Mouse (Mus musculus) thymus, postnatal 36 days (tissue): ENCODE data around the gene Tram2.

Experiments
- DNase-seq, 2 experiments: peaks; one replicate each; pipeline ENCODE4 v3.0.0; 2022; ENCODE audit warnings: mixed read lengths in 2 of 2

Gene Tram2

GRCm38 (mm10) chr1:21008891-21009290 is 70.1 kb downstream of the Tram2 start:
- DNase-seq: peak in 1 of 2 experiments; percentile 29

- no peak for DNase-seq
Observed at GRCm38 (mm10) chr1:21007941-21008701, 70.9 kb downstream of the Tram2 start.

GRCm38 (mm10) chr1:21006775-21007174 is 72.3 kb downstream of the Tram2 start:
- no peak for DNase-seq

- DNase-seq: peak; percentile 24 to 59
Observed at GRCm38 (mm10) chr1:21004596-21004995, 74.4 kb downstream of the Tram2 start.

- DNase-seq: no peak
Observed at GRCm38 (mm10) chr1:21002246-21003142, 76.5 kb downstream of the Tram2 start.

- no peak for DNase-seq
Observed at GRCm38 (mm10) chr1:20997881-20998389, 81.1 kb downstream of the Tram2 start.

- DNase-seq: no peak
Observed at GRCm38 (mm10) chr1:20997328-20997689, 81.7 kb downstream of the Tram2 start.

- no peak for DNase-seq
Observed at GRCm38 (mm10) chr1:20996603-20997327, 82.3 kb downstream of the Tram2 start.

GRCm38 (mm10) chr1:20995331-20995986 is 83.6 kb downstream of the Tram2 start:
- peak; percentile 52 to 67 for DNase-seq

- no peak for DNase-seq
Observed at GRCm38 (mm10) chr1:20994338-20994737, 84.7 kb downstream of the Tram2 start.

GRCm38 (mm10) chr1:20993690-20994089 is 85.3 kb downstream of the Tram2 start:
- DNase-seq: no peak

GRCm38 (mm10) chr1:20989461-20990083 is 89.5 kb downstream of the Tram2 start:
- DNase-seq: no peak

GRCm38 (mm10) chr1:20986378-20987056 is 92.5 kb downstream of the Tram2 start:
- DNase-seq: peak in 1 of 2 experiments; percentile 38

- DNase-seq: no peak
Observed at GRCm38 (mm10) chr1:20984582-20984981, 94.4 kb downstream of the Tram2 start.

- DNase-seq: no peak
Observed at GRCm38 (mm10) chr1:20984103-20984502, 94.9 kb downstream of the Tram2 start.

GRCm38 (mm10) chr1:20981764-20982163 is 97.3 kb downstream of the Tram2 start:
- no peak for DNase-seq

GRCm38 (mm10) chr1:20980553-20980952 is 98.5 kb downstream of the Tram2 start:
- no peak for DNase-seq

GRCm38 (mm10) chr1:20974341-20975135 is 104.5 kb downstream of the Tram2 start:
- DNase-seq: no peak

GRCm38 (mm10) chr1:20973389-20973788 is 105.6 kb downstream of the Tram2 start:
- no peak for DNase-seq

- DNase-seq: no peak
Observed at GRCm38 (mm10) chr1:20969642-20970041, 109.4 kb downstream of the Tram2 start.
